Mouse (Mus musculus) megakaryocyte, embryonic 14.5 days (primary cell): ENCODE measurements around the gene Atp1b3. TPM values are rescaled to one million over a fixed set of nuclear protein-coding genes. Genes with fewer than 3 reads are reported as not detected.

Source experiments
- H3K27me3 ChIP-seq: replicated peaks from 2 replicates; pipeline ENCODE3; 2012; ENCODE audit warnings: inconsistent platforms
- H3K36me3 ChIP-seq: replicated peaks from 2 replicates; pipeline ENCODE3; 2012; ENCODE audit warnings: low read length, inconsistent platforms, mixed read lengths
- H3K4me1 ChIP-seq: 2 replicates; pipeline ENCODE4 v1.6.1; 2012; ENCODE audit warnings: inconsistent platforms
- H3K4me3 ChIP-seq: replicated peaks from 2 replicates; pipeline ENCODE3; 2012; ENCODE audit warnings: moderate library complexity, mild to moderate bottlenecking, inconsistent platforms
- H3K9me3 ChIP-seq: 2 replicates; pipeline ENCODE4 v1.6.1; 2012; ENCODE audit warnings: inconsistent platforms
- FLI1 ChIP-seq: IDR thresholded peaks from 2 replicates; pipeline ENCODE4 v1.6.1; 2012; ENCODE audit warnings: low read length, inconsistent platforms, mixed read lengths
- GATA1 ChIP-seq: IDR thresholded peaks from 3 replicates; pipeline ENCODE4 v1.6.1; 2012; ENCODE audit warnings: mixed read lengths, low read length, inconsistent platforms, borderline replicate concordance
- polyA plus RNA-seq: library from polyadenylated mRNA; stranded (reverse); fragments of >175 nt; gene quantifications from 2 replicates; pipeline ENCODE4 v1.2.3, GENCODE M21; 2012; ENCODE audit warnings: low replicate concordance; ENCODE audit not compliant: insufficient read depth

The Atp1b3 gene
- polyA plus RNA-seq, 1 experiment, result 124 TPM

DNA sequence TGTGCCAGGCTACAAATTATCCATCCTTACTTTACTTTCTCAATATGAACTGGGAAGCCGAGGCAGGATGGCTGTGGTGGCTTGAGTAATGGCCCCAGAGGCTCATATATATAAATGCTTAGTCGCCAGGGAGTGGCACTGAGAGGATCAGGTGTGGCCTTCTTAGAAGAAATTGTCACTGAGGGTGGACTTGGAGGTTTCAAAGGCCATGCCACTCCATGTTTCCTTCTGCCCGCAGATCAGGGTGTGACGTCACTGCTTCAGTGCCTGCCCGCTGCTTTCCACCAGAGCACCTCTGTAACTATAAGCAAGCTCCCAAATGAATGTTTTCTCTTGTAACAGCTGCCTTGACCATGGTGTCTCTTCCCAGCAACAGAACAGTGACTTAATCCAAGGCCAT lies 33.1 kb downstream of the Atp1b3 start:
- peaks cover 60% of the 10 kb centered on the region for H3K36me3 ChIP-seq
- TF ChIP-seq GATA1, result no peak
- no peak for TF ChIP-seq FLI1
- H3K4me1 ChIP-seq, result peaks cover 3% of the 10 kb centered on the region
- no peaks in the 10 kb centered on the region for H3K9me3 ChIP-seq
- no peaks in the 10 kb centered on the region for H3K27me3 ChIP-seq
- no peak overlapping the region for H3K4me3 ChIP-seq

GRCm38 (mm10) chr9:96328226-96328625 lies 36.0 kb downstream of the Atp1b3 start:
- TF ChIP-seq GATA1, result no peak
- TF ChIP-seq FLI1, result no peak
- Histone ChIP-seq H3K9me3 (no peaks in the 10 kb centered on the region), H3K27me3 (no peaks in the 10 kb centered on the region), H3K36me3 (peaks cover 31% of the 10 kb centered on the region), H3K4me3 (no peak overlapping the region), H3K4me1 (peaks cover 9% of the 10 kb centered on the region)

DNA sequence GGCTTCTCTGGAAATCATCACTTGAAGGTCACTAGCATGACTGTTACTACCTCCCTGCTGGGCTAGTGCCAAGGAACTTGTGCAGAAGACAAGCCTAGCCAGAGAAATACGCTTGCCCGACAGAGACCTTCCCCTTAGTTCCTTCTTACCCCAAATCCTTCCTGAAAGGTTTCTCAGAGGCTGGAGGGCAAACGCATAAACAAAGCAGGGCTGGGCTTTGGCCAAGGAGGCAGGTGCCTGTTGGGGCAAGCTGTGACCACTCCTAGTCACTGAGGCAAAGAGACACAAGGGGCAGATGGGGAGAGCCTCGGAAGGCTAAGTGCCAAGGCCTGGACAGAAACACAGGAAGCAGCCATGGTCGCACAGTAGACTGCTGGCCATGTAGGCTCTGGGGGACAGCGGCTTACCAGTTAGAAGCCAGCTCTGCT lies 37.7 kb downstream of the Atp1b3 start:
- Histone ChIP-seq H3K36me3 (peaks cover 26% of the 10 kb centered on the region), H3K27me3 (no peaks in the 10 kb centered on the region)

DNA sequence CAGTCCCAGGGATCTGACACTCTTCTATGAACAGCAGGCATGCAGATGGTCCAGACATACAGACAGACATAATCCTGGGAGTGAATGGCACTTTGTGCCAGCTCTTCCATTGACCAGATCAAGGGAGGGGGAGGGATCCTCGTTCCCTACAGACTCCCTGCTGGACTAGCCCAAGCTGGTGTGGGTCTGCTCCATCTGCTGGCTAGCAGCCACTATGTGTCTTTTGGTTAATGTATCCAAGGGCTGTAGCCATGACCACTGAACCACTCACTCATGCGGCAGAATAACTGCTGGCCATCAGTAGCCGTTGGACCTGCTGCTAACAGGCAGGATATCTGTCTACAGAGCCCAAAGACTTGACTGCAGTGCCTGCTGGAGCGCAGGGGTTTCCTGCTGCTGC lies 39.7 kb downstream of the Atp1b3 start:
- Histone ChIP-seq H3K27me3 (no peaks in the 10 kb centered on the region), H3K4me1 (peaks cover 9% of the 10 kb centered on the region), H3K4me3 (no peak overlapping the region), H3K9me3 (no peaks in the 10 kb centered on the region), H3K36me3 (peaks cover 22% of the 10 kb centered on the region)
- no peak for TF ChIP-seq GATA1
- no peak for TF ChIP-seq FLI1

More for the DNA sequence above, 37.7 kb downstream of the Atp1b3 start:
- Histone ChIP-seq H3K4me1 (peaks cover 9% of the 10 kb centered on the region), H3K9me3 (no peaks in the 10 kb centered on the region), H3K4me3 (no peak overlapping the region)
- TF ChIP-seq FLI1, result no peak
- TF ChIP-seq GATA1, result no peak

DNA sequence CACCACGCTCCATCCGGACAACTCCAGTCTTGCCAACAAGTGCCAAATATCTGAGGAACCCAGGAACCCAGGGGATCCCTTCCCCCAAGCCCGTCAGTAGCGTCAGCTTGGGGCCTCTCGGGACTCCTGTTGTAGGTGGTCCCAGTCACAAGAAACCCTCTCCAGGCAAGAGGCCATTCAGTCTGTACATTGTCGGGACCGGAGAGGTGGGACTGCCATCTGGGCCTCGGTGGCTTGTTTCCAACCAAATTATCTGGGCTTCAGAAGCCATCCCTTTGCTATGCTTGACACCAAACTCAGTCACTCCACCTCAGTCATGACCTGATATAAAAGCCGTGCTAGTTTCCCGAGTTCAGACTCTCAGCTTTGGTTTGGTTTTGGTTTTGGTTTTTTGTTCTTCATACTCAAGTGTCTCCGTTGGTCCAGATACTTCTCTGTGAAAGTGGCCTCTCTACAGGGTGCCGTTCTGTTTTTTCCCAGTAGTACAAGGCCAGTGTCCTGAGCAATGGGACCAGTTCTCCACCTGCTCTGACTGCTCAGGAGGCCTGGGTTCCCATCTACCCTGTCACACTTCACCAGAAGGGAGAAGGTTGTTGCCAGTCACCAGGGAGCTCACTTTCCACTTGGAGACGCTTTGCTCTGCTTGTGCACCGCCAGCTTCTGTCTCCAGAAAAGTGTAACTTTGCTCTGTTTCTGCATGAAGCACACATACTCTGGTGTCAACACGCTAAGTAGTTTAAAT lies 41.7 kb downstream of the Atp1b3 start:
- Histone ChIP-seq H3K36me3 (peaks cover 42% of the 10 kb centered on the region), H3K9me3 (no peaks in the 10 kb centered on the region), H3K4me1 (peaks cover 9% of the 10 kb centered on the region), H3K4me3 (no peak overlapping the region), H3K27me3 (no peaks in the 10 kb centered on the region)
- TF ChIP-seq GATA1, result no peak
- no peak for TF ChIP-seq FLI1

GRCm38 (mm10) chr9:96320551-96320980 lies 43.7 kb downstream of the Atp1b3 start:
- Histone ChIP-seq H3K4me1 (peaks cover 6% of the 10 kb centered on the region), H3K27me3 (no peaks in the 10 kb centered on the region), H3K9me3 (no peaks in the 10 kb centered on the region), H3K4me3 (no peak overlapping the region), H3K36me3 (peaks cover 59% of the 10 kb centered on the region)
- TF ChIP-seq FLI1 (no peak), GATA1 (no peak)

DNA sequence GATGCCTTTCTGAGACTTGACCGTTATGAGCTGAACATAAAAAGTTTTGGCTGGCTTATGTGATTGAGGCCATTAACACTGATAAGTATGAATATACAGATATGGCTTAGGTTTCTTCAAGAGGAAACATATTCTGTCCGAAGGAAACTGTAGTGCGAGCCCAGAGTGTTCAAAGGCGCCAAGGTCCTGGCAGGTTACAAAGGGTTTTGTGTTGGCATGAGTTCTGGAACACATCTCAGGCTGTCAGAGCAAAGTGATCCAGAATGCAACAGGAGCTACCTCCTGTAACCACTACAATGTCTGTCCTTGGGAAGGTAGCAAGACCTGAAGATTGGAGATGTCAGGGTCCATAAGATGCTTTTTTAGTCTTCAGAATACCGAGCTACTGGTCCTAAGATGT lies 44.9 kb downstream of the Atp1b3 start:
- no peak overlapping the region for H3K4me3 ChIP-seq
- TF ChIP-seq GATA1, result no peak
- no peaks in the 10 kb centered on the region for H3K9me3 ChIP-seq
- H3K4me1 ChIP-seq, result no peaks in the 10 kb centered on the region; the same call in 1 of the 2 replicates
- peaks cover 69% of the 10 kb centered on the region for H3K36me3 ChIP-seq
- H3K27me3 ChIP-seq, result no peaks in the 10 kb centered on the region

- H3K27me3 ChIP-seq, result no peaks in the 10 kb centered on the region
- no peak overlapping the region for H3K4me3 ChIP-seq
- TF ChIP-seq FLI1, result no peak
- TF ChIP-seq GATA1, result no peak
- peaks cover 73% of the 10 kb centered on the region for H3K36me3 ChIP-seq
- peaks cover 12% of the 10 kb centered on the region for H3K4me1 ChIP-seq
- H3K9me3 ChIP-seq, result no peaks in the 10 kb centered on the region
Measured at GRCm38 (mm10) chr9:96312074-96312473, 52.2 kb downstream of the Atp1b3 start.

DNA sequence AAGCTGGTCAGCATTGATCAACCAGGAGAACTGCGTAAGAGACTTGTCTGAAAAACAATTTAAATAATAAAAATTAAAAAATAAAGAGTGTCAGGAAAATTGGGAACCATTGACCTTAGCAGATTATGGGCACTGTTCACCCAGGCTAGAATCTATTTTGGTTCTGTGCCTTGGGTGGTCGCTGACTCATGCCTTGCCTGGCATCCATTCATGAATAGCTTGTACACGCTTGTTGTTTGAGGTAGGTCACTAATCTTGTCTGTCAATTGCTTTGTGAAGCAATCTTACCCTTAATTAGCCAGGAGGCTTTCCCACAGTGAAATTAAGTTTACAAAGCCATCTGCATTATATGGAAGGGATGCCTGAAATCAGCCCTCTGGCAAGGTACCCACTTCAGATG lies 55.4 kb downstream of the Atp1b3 start:
- no peak for TF ChIP-seq GATA1
- TF ChIP-seq FLI1, result no peak
- Histone ChIP-seq H3K9me3 (no peaks in the 10 kb centered on the region), H3K36me3 (peaks cover 68% of the 10 kb centered on the region), H3K4me1 (peaks cover 12% of the 10 kb centered on the region), H3K4me3 (no peak overlapping the region), H3K27me3 (no peaks in the 10 kb centered on the region)

DNA sequence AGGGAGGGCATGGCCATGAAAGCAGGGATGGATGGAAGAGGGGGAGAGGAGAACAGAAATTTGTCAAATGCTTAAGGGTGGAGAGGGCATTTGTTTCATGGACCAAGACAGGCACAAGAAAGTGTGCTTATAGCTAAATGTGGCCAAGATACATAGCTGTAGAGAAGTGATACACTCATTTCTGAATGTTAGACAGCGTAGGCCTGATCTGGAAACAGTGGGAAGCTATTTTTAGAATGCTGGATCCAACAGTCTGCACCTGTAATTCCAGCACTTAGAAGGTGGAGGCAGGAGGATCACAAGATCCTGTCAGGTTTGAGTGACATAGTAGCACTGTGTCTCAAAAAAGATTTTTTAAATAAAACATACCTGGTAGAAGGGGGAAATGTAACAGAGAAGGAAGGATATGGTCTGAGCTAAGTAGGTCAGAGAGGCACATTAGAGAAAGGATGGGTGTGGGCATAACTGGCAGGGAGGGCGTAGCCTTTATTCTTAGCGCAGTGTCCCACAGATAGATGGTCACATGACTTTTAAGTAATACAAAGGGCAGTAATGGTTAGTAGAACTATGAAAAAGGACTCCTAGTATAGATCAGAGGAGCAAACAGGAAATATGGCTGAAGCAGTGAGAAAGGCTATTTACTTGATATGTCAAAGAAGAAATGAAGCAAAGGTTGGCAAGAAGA lies 64.8 kb downstream of the Atp1b3 start:
- Histone ChIP-seq H3K27me3 (no peaks in the 10 kb centered on the region), H3K4me1 (peaks cover 4% of the 10 kb centered on the region; the same call in 1 of the 2 replicates), H3K36me3 (peaks cover 81% of the 10 kb centered on the region), H3K4me3 (no peak overlapping the region), H3K9me3 (no peaks in the 10 kb centered on the region)
- TF ChIP-seq FLI1, result no peak
- no peak for TF ChIP-seq GATA1

DNA sequence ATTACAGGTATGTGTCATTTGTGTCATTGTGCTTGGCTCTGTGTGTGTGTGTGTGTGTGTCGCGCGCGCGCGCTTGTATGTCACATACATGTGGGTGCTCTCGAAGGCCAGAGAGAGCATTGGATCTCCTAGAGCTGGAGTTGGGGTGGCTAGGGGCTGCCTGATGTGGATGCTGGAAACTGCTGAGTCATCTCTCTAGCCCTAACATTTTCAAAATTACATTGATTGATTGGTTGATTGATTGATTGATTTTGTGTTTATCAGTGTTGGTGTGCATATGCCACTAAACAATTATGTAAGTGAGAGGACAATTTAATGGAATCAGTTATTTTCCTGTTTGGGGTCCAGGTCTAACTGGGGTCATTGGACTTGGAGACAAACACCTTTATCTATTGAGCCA lies 72.1 kb downstream of the Atp1b3 start:
- Histone ChIP-seq H3K9me3 (no peaks in the 10 kb centered on the region), H3K4me3 (no peak overlapping the region), H3K27me3 (no peaks in the 10 kb centered on the region), H3K36me3 (peaks cover 60% of the 10 kb centered on the region), H3K4me1 (no peaks in the 10 kb centered on the region; the same call in 1 of the 2 replicates)
- TF ChIP-seq GATA1 (no peak), FLI1 (no peak)
